Mouse (Mus musculus): Measurements from ENCODE around the gene Angptl4.
A peak's percentile ranks its signal among the peaks of the same experiment; 100 is the strongest.
"Not testable (repeated sequence)": the region's sequence is repeated elsewhere in the genome, so short reads cannot be mapped to it uniquely, and the experiment has no call there.

Angptl4 gene

GRCm38 (mm10) chr17:33756108-33756790 is 25.4 kb downstream of the Angptl4 start:
- no peak for DNase-seq (ENCODE audit: low spot score in 2 of 2)

DNA sequence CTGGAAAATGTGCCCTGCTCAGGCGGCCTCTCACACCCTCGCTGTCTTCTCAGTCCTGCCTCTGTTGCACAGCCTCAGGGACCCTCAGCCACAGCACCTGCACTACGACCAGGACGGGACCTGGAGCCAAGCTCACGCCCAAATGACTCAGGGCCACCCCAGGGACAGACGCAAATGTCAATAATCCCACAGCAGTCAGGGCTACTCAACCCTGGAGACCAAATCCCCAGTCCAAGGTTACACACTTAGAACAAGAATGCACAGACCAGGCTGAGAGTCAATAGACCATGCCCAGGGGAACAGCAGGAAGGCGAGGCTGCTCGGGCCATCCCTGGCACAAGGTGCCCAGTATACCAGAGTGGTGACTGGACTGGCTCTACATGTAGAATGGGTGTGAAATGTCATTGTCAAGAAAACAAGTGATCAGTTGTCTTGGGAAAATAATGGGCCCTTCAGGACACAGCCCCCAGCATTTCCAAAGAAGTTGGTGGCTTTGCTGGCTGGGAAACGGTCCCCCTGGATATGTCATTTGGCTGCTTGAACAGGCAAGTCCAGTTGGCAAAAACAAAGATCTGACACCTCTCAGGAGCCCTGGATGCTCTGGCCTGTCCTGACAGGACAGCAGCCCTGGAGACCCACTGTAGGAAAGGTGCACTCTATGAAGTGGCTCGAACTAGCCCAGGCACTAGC is 26.1 kb downstream of the Angptl4 start:
- no peak for DNase-seq (ENCODE audit: low spot score in 2 of 2)

DNA sequence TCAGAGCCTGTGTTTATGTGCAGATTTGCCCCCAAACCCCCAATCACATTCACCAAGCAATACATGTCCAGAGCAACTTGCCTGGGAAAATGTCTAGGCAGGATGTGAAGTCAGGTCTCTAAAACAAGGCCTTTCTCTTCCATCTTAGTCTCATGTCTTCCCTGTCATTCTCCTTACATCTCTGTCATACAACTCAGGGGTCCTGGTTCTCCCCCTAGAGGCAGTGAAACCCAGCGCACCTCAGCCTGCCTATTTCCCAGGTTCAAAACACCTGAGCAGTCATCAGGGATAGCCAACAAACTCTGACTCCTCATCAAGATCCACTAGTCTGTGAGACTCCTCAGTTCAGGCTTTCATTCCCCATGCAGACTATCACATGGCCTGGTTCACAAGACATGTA is 27.0 kb downstream of the Angptl4 start:
- DNase-seq (ENCODE audit: low spot score in 2 of 2): no peak

DNA sequence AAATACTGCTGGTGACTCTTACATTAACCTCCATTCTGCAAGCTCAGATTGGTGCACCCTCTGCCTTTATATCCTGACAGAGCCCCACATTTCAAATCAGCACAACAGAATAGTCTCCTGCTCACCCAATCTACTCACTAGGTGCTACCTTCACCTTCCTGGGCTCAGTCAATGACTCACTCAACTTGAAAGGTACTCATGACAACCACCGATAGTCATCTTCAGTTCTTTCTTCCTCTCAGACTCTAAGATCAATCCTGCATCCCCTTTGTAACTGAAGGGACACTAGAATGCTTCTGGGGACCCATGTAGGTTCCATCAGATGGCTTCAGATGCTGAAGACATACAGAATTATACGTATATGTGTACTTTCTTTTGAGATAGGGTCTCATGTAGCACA is 29.3 kb downstream of the Angptl4 start:
- DNase-seq (ENCODE audit: low spot score in 2 of 2): no peak

DNA sequence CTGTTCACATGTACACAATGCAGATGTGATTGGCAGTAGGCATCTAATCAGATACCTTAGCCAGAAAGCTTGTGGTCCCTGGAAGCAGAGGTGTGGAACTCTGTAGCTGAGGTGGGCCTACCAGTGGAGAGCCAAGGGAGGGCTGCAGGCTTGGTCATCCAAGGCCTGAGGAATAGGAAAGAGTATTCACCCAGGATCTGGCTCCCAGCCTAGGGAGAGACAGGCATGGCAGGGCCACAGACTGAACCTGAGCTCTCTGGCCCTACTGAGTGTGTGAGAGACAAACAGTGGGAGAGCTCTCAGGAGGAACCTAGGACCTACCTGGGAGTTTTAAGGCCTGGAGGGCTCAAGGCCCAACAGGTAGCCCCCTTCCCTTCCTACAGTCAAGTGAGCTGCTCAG is 30.4 kb downstream of the Angptl4 start:
- DNase-seq (ENCODE audit: low spot score in 2 of 2): no peak

DNA sequence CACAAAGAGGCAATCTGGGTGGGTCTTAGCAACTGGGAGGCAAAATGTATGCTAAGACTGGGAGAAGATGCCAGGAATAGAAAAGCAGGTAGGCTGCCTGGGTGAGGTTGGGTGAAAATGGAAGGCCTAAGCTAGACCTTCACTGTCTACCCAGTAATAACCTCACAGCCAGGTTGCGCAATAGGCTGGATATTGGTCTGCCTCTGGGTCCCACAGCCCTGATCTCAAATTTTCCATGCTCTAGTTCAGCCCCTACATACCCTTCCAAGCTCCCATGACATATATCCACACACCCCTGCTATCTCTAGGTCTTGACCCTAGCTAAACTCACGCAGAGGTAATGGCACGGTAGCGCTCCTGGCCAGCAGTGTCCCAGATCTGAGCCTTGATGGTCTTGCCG is 32.2 kb downstream of the Angptl4 start:
- DNase-seq (ENCODE audit: low spot score in 2 of 2): no peak

GRCm38 (mm10) chr17:33746011-33746410 is 35.6 kb downstream of the Angptl4 start:
- peak in 1 of 2 experiments; percentile 32 for DNase-seq (ENCODE audit: low spot score in 2 of 2)

DNA sequence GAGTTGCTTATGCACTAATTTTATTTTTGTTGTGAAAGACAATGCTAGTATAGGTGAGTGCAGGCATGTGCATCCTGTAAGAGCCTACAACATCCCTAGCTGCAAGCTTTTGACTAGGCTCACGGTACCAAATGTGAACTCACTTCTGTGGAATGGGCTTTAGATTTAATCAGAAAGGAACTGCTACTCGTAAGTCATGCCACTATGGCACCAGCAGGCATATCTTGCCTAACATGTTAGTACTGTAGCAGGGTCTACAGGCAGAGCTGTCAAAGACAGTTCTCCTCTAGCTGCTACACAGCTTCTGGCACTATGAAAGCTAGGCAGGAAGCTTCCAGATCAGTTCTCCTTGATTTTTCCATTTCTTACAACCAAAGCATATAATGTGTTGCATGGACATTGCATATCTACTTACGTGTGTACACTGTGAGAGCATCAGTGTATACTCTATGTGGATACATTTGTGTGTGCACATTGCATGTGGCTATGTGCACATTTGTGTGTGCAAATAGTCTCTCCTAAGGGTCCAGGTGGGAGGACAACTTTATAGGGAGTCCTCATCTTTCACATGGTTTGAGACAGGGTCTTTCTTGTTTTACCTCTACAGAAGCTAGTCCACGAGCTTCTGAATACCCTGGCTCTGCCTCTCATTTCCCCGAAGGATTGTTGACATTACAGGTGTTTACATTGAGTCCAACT is 36.8 kb downstream of the Angptl4 start:
- DNase-seq (ENCODE audit: low spot score in 2 of 2): no peak

DNA sequence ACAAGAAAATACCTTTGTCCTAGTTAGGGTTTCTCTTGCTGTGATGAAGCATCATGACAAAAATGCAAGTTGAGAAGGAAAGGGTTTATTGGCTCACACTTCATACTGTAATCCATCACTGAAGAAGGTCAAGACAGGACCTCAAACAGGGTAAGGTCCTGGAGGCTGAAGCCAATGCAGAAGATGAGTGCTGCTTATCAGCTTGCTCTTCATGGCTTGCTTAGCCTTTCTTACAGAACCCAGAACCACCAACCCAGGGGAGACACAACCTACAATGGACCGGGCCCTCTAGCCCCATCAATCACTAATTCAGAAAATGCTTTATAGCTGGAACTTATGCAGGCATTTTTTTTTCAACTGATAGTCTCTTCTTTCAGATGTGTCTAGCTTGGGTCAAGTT is 39.2 kb downstream of the Angptl4 start:
- DNase-seq (ENCODE audit: low spot score in 2 of 2): no peak

DNA sequence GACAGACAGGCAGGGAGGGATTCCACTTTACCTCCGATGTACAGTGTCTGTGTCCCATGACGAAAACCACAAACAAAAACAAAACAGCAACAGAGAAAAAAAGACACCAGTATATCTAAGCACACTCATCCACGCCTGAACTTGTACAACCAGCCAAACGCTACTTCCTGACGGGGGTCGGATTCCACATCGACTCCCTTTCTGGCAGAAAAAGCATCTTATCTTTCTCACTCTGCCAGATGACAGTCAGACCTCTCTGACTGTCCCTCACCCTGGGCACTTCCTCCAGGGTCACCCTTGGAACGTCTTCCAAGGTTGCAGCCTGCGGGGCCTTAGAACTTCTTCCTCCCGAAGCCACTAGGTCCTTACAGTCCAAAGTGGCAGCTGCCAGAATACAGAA is 48.1 kb downstream of the Angptl4 start:
- not testable (repeated sequence) for DNase-seq (ENCODE audit: low spot score in 2 of 2)

DNA sequence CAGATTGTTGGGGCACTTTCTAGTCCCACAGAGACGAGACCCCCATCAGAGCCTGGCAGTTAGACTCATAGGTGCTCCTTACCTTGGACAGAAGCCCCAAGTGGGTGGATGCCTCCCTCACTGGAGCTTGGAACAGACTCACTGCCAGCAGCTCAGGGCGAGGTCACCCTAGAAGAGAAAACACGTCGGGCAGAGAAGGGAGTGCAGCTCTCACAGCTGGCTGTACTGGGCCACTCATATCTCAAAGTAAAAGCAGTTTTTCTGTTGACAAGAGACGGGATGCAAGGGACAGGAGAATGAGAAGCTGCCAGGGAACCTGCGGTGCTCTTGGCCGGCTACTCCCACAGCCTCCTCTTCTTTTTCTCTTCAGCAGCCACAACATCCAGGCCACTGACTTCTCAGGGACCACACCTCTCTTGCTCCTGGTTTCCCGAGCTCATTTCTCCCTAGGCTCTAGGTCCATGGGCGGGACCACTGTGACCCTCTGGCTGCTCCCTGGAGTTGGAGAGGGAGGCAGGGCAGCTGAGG is 49.0 kb downstream of the Angptl4 start:
- DNase-seq (ENCODE audit: low spot score in 2 of 2): not testable (repeated sequence)

GRCm38 (mm10) chr17:33729215-33729614 is 52.4 kb downstream of the Angptl4 start:
- no peak for DNase-seq (ENCODE audit: low spot score in 2 of 2)

DNA sequence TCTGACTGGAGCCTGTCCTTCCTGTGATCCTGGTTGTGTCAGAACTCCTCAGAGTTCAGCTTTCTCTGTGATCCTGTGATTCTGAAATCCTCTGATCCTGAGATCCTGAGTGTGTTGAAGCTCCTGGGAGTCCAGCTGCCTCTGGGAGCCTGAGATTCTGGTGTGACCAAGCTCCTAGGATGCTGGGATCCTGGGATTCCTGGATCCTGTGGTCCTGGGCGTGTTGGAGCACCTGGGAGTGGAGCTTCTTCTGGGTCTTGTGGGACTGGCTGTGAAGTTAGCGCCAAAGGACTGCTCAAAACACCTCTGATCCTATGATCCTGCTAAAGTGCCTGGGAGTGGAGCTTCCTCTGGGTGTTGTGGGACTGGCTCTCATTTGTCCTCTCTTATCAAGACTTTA is 53.2 kb downstream of the Angptl4 start:
- DNase-seq (ENCODE audit: low spot score in 2 of 2): no peak

Measured in right cerebral cortex, adult 2 months (tissue).